Mouse (Mus musculus) retina, postnatal 7 days (tissue): ENCODE data around the gene Rcan2.

Experiments used
- DNase-seq: peaks from one replicate; pipeline ENCODE4 v3.0.0-alpha.2; 2012; ENCODE audit warnings: low read depth, low spot score

Gene Rcan2

GRCm38 (mm10) chr17:44023842-44024241 lies 222.7 kb downstream of the Rcan2 start:
- no peak for DNase-seq

- no peak for DNase-seq
Observed at GRCm38 (mm10) chr17:44025011-44025410, 223.9 kb downstream of the Rcan2 start.

- DNase-seq = no peak
Observed at GRCm38 (mm10) chr17:44025935-44026334, 224.8 kb downstream of the Rcan2 start.

- DNase-seq = no peak
Observed at GRCm38 (mm10) chr17:44026378-44026777, 225.2 kb downstream of the Rcan2 start.

- no peak for DNase-seq
Observed at GRCm38 (mm10) chr17:44026786-44027185, 225.6 kb downstream of the Rcan2 start.

- DNase-seq = no peak
Observed at GRCm38 (mm10) chr17:44027311-44027710, 226.2 kb downstream of the Rcan2 start.

GRCm38 (mm10) chr17:44029616-44030015 lies 228.5 kb downstream of the Rcan2 start:
- no peak for DNase-seq

GRCm38 (mm10) chr17:44030776-44031587 lies 229.8 kb downstream of the Rcan2 start:
- DNase-seq = no peak

- no peak for DNase-seq
Observed at GRCm38 (mm10) chr17:44035005-44035404, 233.9 kb downstream of the Rcan2 start.

GRCm38 (mm10) chr17:44038656-44039055 lies 237.5 kb downstream of the Rcan2 start:
- DNase-seq = no peak

- no peak for DNase-seq
Observed at GRCm38 (mm10) chr17:44040449-44040848, 239.3 kb downstream of the Rcan2 start.

GRCm38 (mm10) chr17:44042301-44042700 lies 241.2 kb downstream of the Rcan2 start:
- DNase-seq = no peak

- DNase-seq = no peak
Observed at GRCm38 (mm10) chr17:44042861-44043260, 241.7 kb downstream of the Rcan2 start.

GRCm38 (mm10) chr17:44053427-44053826 lies 252.3 kb downstream of the Rcan2 start:
- DNase-seq = no peak

GRCm38 (mm10) chr17:44057123-44057522 lies 256.0 kb downstream of the Rcan2 start:
- no peak for DNase-seq

GRCm38 (mm10) chr17:44058145-44058544 lies 257.0 kb downstream of the Rcan2 start:
- DNase-seq = no peak

- DNase-seq = no peak
Observed at GRCm38 (mm10) chr17:44060781-44061180, 259.6 kb downstream of the Rcan2 start.

GRCm38 (mm10) chr17:44061289-44061890 lies 260.2 kb downstream of the Rcan2 start:
- DNase-seq = no peak

- no peak for DNase-seq
Observed at GRCm38 (mm10) chr17:44068876-44069275, 267.7 kb downstream of the Rcan2 start.

GRCm38 (mm10) chr17:44071680-44072079 lies 270.5 kb downstream of the Rcan2 start:
- no peak for DNase-seq

- no peak for DNase-seq
Observed at GRCm38 (mm10) chr17:44075601-44076000, 274.4 kb downstream of the Rcan2 start.

GRCm38 (mm10) chr17:44076051-44076680 lies 275.0 kb downstream of the Rcan2 start:
- no peak for DNase-seq
